Mouse (Mus musculus): ENCODE data around the gene Ryr1.

Gene Ryr1

GRCm38 (mm10) chr7:29124970-29125369, at the start of gene Ryr1:
Gene Ryr1 (minus strand): TSS chr7:29125179.
- in situ Hi-C loops (cut with MboI), result loop anchor here (10.0 kb wide), 1 partner anchor 120 kb away; the partner anchor contains the start of gene 2200002D01Rik

- in situ Hi-C loops (cut with MboI), result no loop called here
These were observed 47.5 kb upstream of the Ryr1 start for GRCm38 (mm10) chr7:29172390-29173016.

GRCm38 (mm10) chr7:29171562-29172097, 46.7 kb upstream of the Ryr1 start:
- in situ Hi-C loops (cut with MboI), result no loop called here

- in situ Hi-C loops (cut with MboI), result no loop called here
These were observed 46.0 kb upstream of the Ryr1 start for GRCm38 (mm10) chr7:29170755-29171561.

GRCm38 (mm10) chr7:29170066-29170754, 45.2 kb upstream of the Ryr1 start, which contains the start of the genes Ggn and Spred3:
Gene Ggn (plus strand): TSS chr7:29170210.
Gene Spred3 (minus strand): TSS chr7:29170411.
- in situ Hi-C loops (cut with MboI), result no loop called here

GRCm38 (mm10) chr7:29169231-29170065, 44.5 kb upstream of the Ryr1 start:
- in situ Hi-C loops (cut with MboI), result no loop called here

- in situ Hi-C loops (cut with MboI), result no loop called here
These were observed 43.8 kb upstream of the Ryr1 start for GRCm38 (mm10) chr7:29168791-29169230.

- in situ Hi-C loops (cut with MboI), result no loop called here
These were observed 43.2 kb upstream of the Ryr1 start for GRCm38 (mm10) chr7:29168121-29168695.

- in situ Hi-C loops (cut with MboI), result no loop called here
These were observed 42.7 kb upstream of the Ryr1 start for GRCm38 (mm10) chr7:29167656-29168055.

GRCm38 (mm10) chr7:29162750-29163525, 38.0 kb upstream of the Ryr1 start:
- in situ Hi-C loops (cut with MboI), result no loop called here

- in situ Hi-C loops (cut with MboI), result no loop called here
These were observed 37.3 kb upstream of the Ryr1 start for GRCm38 (mm10) chr7:29162294-29162693.

GRCm38 (mm10) chr7:29158264-29158663, 33.3 kb upstream of the Ryr1 start:
- in situ Hi-C loops (cut with MboI), result no loop called here

GRCm38 (mm10) chr7:29155838-29156782, 31.1 kb upstream of the Ryr1 start, which contains the start of gene Fam98c:
Gene Fam98c (minus strand): TSS chr7:29156234.
- in situ Hi-C loops (cut with MboI), result no loop called here

- in situ Hi-C loops (cut with MboI), result no loop called here
These were observed 30.3 kb upstream of the Ryr1 start for GRCm38 (mm10) chr7:29155196-29155837.

GRCm38 (mm10) chr7:29154018-29154720, 29.2 kb upstream of the Ryr1 start:
- in situ Hi-C loops (cut with MboI), result no loop called here

- in situ Hi-C loops (cut with MboI), result no loop called here
These were observed 26.5 kb upstream of the Ryr1 start for GRCm38 (mm10) chr7:29151486-29151885.

- in situ Hi-C loops (cut with MboI), result no loop called here
These were observed 23.8 kb upstream of the Ryr1 start for GRCm38 (mm10) chr7:29148771-29149170.

Measured in mature B cell (primary cell).